Mouse (Mus musculus): Measurements from ENCODE around the gene Gm20517.

DNA sequence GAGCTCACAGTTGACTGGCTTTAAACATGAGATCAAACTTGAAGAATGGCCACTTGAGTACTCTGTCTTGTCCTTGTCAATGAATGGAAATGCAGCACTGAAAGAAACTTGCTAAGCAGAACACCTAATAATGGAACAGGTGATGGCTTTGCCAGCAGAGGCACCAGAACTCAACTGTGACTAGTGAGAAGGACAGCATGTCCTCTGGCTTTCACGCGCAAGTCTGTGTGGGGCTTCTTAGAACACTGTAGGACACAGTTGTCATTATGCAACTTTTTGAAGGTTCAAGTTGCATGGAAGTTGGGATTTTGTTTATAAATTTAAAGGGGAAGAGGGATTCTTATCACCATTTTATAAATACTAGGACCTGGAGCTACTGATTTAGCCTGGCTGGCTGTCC, 13.7 kb downstream of the Gm20517 start:
- TF ChIP-seq CTCF (IDR thresholded peaks at IDR 0.05; ENCODE audit: low read depth, low read length): no peak
- no peak for TF ChIP-seq EP300 (IDR thresholded peaks at IDR 0.05; ENCODE audit: insufficient read depth, low read depth, low read length)
